Mouse (Mus musculus) adrenal gland, postnatal 14 days (tissue): Measurements from ENCODE around the gene Kcng3. TPM values are rescaled to one million over a fixed set of nuclear protein-coding genes. Genes with fewer than 3 reads are reported as not detected.

Experiments
- DNase-seq: peaks from one replicate; pipeline ENCODE4 v3.0.0; 2021; ENCODE audit warnings: mixed read lengths
- total RNA-seq: library from RNA; stranded (reverse); gene quantifications from 2 replicates; pipeline ENCODE4 v1.2.3, GENCODE M21; 2021

The Kcng3 gene
- total RNA-seq, 1 experiment from 2014 or later, result 10.6 TPM

GRCm38 (mm10) chr17:83630787-83631678 lies 662 bp downstream of the Kcng3 start:
- peak; percentile 73 for DNase-seq

- no peak for DNase-seq
These were observed 17.8 kb downstream of the Kcng3 start for GRCm38 (mm10) chr17:83613907-83614306.

GRCm38 (mm10) chr17:83609532-83609931 lies 22.2 kb downstream of the Kcng3 start:
- no peak for DNase-seq

GRCm38 (mm10) chr17:83600976-83601375 lies 30.7 kb downstream of the Kcng3 start:
- no peak for DNase-seq

GRCm38 (mm10) chr17:83595966-83596365 lies 35.7 kb downstream of the Kcng3 start:
- DNase-seq, result no peak

GRCm38 (mm10) chr17:83594526-83594925 lies 37.2 kb downstream of the Kcng3 start:
- no peak for DNase-seq

- peak; percentile 63 for DNase-seq
These were observed 38.3 kb downstream of the Kcng3 start for GRCm38 (mm10) chr17:83593396-83593795.

GRCm38 (mm10) chr17:83588663-83589341 lies 42.9 kb downstream of the Kcng3 start:
- no peak for DNase-seq

- no peak for DNase-seq
These were observed 44.0 kb downstream of the Kcng3 start for GRCm38 (mm10) chr17:83587731-83588130.

GRCm38 (mm10) chr17:83582585-83582984 lies 49.1 kb downstream of the Kcng3 start:
- no peak for DNase-seq

- DNase-seq, result no peak
These were observed 51.0 kb downstream of the Kcng3 start for GRCm38 (mm10) chr17:83580734-83581133.

- DNase-seq, result peak; percentile 3
These were observed 54.8 kb downstream of the Kcng3 start for GRCm38 (mm10) chr17:83576810-83577371.

- no peak for DNase-seq
These were observed 57.1 kb downstream of the Kcng3 start for GRCm38 (mm10) chr17:83574615-83575014.

- DNase-seq, result no peak
These were observed 58.6 kb downstream of the Kcng3 start for GRCm38 (mm10) chr17:83573128-83573527.

GRCm38 (mm10) chr17:83572366-83572765 lies 59.3 kb downstream of the Kcng3 start:
- DNase-seq, result no peak

GRCm38 (mm10) chr17:83567375-83567774 lies 64.3 kb downstream of the Kcng3 start:
- no peak for DNase-seq

GRCm38 (mm10) chr17:83565506-83565905 lies 66.2 kb downstream of the Kcng3 start:
- DNase-seq, result no peak

- DNase-seq, result peak; percentile 14
These were observed 67.4 kb downstream of the Kcng3 start for GRCm38 (mm10) chr17:83564119-83564820.

- peak; percentile 68 for DNase-seq
These were observed 68.0 kb downstream of the Kcng3 start for GRCm38 (mm10) chr17:83563703-83564111.

- peak; percentile 0 for DNase-seq
These were observed 69.3 kb downstream of the Kcng3 start for GRCm38 (mm10) chr17:83562153-83563010.

- DNase-seq, result no peak
These were observed 72.6 kb downstream of the Kcng3 start for GRCm38 (mm10) chr17:83559081-83559480.
